Mouse (Mus musculus): ENCODE measurements at regions not wholly inside any gene's neighbourhood (a gene's known extent, or its start where the extent isn't known, plus 50 kb on each side); places are given as distances from the start of the nearest gene placed in this dataset.
"Not testable (repeated sequence)": the region's sequence is repeated elsewhere in the genome, so short reads cannot be mapped to it uniquely, and the experiment has no call there.

DNA sequence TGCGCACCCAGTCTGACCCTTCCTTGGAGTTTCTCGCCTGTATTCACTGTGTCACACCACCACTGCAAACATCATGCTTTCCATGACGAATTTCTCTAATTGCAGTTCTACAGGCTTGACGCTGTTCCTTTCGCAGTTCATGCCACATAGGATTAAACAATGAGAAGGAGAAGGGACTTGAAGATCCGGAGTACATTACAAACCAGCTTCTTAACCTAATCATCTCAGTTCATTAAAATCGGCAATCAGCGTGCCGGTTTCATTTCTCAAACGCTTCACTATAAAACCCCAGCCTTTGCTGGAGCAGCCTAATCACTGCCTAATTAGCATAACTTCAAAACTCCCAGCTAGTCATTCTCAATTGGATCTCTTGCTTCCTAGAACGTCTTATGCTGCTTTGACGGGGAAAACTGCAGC lies 196.5 kb upstream of the Slc7a11 start:
- Histone ChIP-seq H3K27ac (ENCODE audit: insufficient read depth, low read length) (no peak overlapping the region), H3K4me1 (ENCODE audit: control insufficient read depth, insufficient read depth, low read length) (no peaks in the 10 kb centered on the region), H3K27me3 (ENCODE audit: control insufficient read depth, insufficient read depth, low read length) (no peaks in the 10 kb centered on the region), H3K4me3 (replicated peaks; ENCODE audit: insufficient read depth, low read depth, low read length) (no peak overlapping the region)
- TF ChIP-seq POLR2A (IDR thresholded peaks at IDR 0.05; ENCODE audit: borderline replicate concordance, insufficient read depth, low read length) (no peak), CTCF (IDR thresholded peaks at IDR 0.05; ENCODE audit: borderline replicate concordance, insufficient read depth, low read depth, low read length) (no peak)
- no peak for DNase-seq
- 52% methylated on average over 12 of the region's 12 CpGs for WGBS

DNA sequence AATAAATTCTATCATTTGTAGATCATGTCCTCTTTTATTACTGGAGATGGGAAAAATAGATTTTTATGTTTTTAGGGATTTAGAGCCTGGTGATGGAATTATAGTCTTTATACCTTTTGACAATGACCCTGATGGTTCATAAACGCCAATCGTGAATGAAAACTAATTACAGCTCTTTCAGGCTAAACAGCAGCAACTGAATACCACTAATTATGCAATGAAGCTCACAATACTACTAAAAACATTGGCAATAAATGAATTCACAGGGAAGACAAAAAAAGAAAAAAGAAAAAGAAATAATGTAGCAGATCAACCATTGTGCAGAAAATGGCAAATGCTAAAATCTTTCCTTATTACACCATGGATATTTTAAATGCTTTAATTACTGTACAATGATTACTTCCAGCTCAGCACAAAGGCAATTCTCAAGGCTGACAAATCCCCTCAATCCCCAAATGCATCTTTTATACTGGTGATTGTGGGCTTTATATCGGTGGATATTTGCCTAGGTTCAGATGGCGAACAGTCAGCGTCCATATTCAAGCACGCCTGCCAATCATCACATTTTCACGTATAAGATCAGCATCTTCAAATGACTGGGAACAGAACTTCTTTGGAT lies 191.2 kb upstream of the Slc7a11 start:
- Histone ChIP-seq H3K4me3 (replicated peaks; ENCODE audit: insufficient read depth, low read depth, low read length) (no peak overlapping the region), H3K27me3 (ENCODE audit: control insufficient read depth, insufficient read depth, low read length) (no peaks in the 10 kb centered on the region), H3K27ac (ENCODE audit: insufficient read depth, low read length) (no peak overlapping the region), H3K4me1 (ENCODE audit: control insufficient read depth, insufficient read depth, low read length) (no peaks in the 10 kb centered on the region)
- TF ChIP-seq CTCF (IDR thresholded peaks at IDR 0.05; ENCODE audit: borderline replicate concordance, insufficient read depth, low read depth, low read length), result no peak
- no peak for TF ChIP-seq POLR2A (IDR thresholded peaks at IDR 0.05; ENCODE audit: borderline replicate concordance, insufficient read depth, low read length)
- 90% methylated on average over 7 of the region's 7 CpGs for WGBS
- no peak for DNase-seq

GRCm38 (mm10) chr3:50631286-50631685 lies 187.9 kb upstream of the Slc7a11 start:
- no peaks in the 10 kb centered on the region for H3K27me3 ChIP-seq (ENCODE audit: control insufficient read depth, insufficient read depth, low read length)
- H3K27ac ChIP-seq (ENCODE audit: insufficient read depth, low read length), result no peak overlapping the region
- no peaks in the 10 kb centered on the region for H3K4me1 ChIP-seq (ENCODE audit: control insufficient read depth, insufficient read depth, low read length)
- no peak overlapping the region for H3K4me3 ChIP-seq (replicated peaks; ENCODE audit: insufficient read depth, low read depth, low read length)
- no peak for DNase-seq
- TF ChIP-seq POLR2A (IDR thresholded peaks at IDR 0.05; ENCODE audit: borderline replicate concordance, insufficient read depth, low read length) (no peak), CTCF (IDR thresholded peaks at IDR 0.05; ENCODE audit: borderline replicate concordance, insufficient read depth, low read depth, low read length) (no peak)

GRCm38 (mm10) chr3:50628092-50628696 lies 184.8 kb upstream of the Slc7a11 start:
- Histone ChIP-seq H3K27ac (ENCODE audit: insufficient read depth, low read length) (no peak overlapping the region), H3K4me1 (ENCODE audit: control insufficient read depth, insufficient read depth, low read length) (no peaks in the 10 kb centered on the region), H3K4me3 (replicated peaks; ENCODE audit: insufficient read depth, low read depth, low read length) (no peak overlapping the region), H3K27me3 (ENCODE audit: control insufficient read depth, insufficient read depth, low read length) (no peaks in the 10 kb centered on the region)
- WGBS, result 69% methylated on average over 9 of the region's 9 CpGs
- no peak for DNase-seq
- TF ChIP-seq CTCF (IDR thresholded peaks at IDR 0.05; ENCODE audit: borderline replicate concordance, insufficient read depth, low read depth, low read length) (no peak), POLR2A (IDR thresholded peaks at IDR 0.05; ENCODE audit: borderline replicate concordance, insufficient read depth, low read length) (no peak)

GRCm38 (mm10) chr3:50621176-50621575 lies 177.8 kb upstream of the Slc7a11 start:
- DNase-seq; H3K4me1 ChIP-seq (ENCODE audit: control insufficient read depth, insufficient read depth, low read length); H3K27me3 ChIP-seq (ENCODE audit: control insufficient read depth, insufficient read depth, low read length); H3K27ac ChIP-seq (ENCODE audit: insufficient read depth, low read length); H3K4me3 ChIP-seq (replicated peaks; ENCODE audit: insufficient read depth, low read depth, low read length): not testable (repeated sequence)
- 82% methylated on average over 3 of the region's 3 CpGs for WGBS

DNA sequence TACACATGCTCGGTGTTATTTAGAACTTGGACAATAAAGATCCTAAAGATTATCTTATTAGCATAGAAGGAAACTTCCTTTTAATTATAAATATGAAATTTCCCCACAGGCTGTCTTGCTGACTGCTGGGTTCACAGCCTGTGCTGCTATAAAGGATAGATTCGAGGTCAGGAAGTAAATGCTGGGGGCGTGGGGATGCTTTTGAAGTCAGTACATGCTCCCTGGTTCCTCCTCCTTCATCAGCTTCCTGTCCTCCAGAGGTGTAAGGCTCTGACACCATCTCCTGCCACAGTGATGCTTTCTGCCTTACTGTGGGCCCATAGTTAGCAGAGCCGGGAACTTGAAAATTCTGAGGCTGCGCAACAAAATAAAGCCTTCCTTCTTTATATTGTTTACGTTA lies 175.6 kb upstream of the Slc7a11 start:
- 88% methylated on average over 6 of the region's 6 CpGs for WGBS
- no peak for DNase-seq
- no peaks in the 10 kb centered on the region for H3K27me3 ChIP-seq (ENCODE audit: control insufficient read depth, insufficient read depth, low read length)
- TF ChIP-seq CTCF (IDR thresholded peaks at IDR 0.05; ENCODE audit: borderline replicate concordance, insufficient read depth, low read depth, low read length) (no peak), POLR2A (IDR thresholded peaks at IDR 0.05; ENCODE audit: borderline replicate concordance, insufficient read depth, low read length) (no peak)
- H3K27ac ChIP-seq (ENCODE audit: insufficient read depth, low read length), result no peak overlapping the region
- H3K4me1 ChIP-seq (ENCODE audit: control insufficient read depth, insufficient read depth, low read length), result no peaks in the 10 kb centered on the region
- no peak overlapping the region for H3K4me3 ChIP-seq (replicated peaks; ENCODE audit: insufficient read depth, low read depth, low read length)

DNA sequence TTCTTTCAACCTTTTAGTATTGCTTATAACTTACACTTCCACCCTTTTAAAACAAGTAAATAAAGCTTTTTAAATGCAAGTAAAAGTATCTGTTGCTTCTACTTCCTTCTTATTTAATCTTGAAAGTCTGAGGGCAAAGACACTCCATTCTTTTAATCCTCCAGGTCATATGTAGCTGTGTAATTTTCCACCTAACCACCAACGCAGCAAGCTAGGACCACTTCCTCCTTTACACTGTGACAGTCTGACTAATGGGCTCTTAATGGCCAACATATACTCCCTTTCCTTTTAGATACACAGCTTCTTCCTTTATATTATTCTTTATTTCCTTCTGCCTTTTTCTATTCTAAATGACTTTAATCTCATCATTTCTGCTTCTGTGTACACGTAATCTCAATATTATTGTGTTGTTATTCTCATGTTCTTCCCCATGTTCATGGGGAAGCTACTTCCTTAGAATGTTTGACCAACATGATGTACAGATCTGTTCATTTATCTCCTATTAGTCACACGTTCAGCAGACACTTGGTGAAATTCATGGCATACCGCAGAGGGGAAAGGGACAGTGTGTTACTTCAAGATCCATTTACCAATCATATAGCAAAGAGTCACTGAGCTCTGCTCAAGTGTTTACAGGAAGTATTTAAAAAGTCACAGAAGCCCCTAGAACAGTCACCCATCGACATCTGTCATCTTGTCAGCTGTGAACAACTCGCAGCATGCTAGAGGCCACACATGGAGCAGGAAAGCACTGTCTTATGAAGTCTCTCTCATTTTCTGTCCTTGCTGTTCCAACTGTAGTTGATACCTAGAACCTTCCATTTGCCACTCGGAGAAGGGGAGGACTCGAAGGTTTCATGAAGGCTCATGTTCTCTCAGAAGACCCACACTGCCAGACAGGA lies 172.2 kb upstream of the Slc7a11 start:
- no peak for DNase-seq
- Histone ChIP-seq H3K4me1 (ENCODE audit: control insufficient read depth, insufficient read depth, low read length) (no peaks in the 10 kb centered on the region), H3K27ac (ENCODE audit: insufficient read depth, low read length) (no peak overlapping the region), H3K27me3 (ENCODE audit: control insufficient read depth, insufficient read depth, low read length) (no peaks in the 10 kb centered on the region), H3K4me3 (replicated peaks; ENCODE audit: insufficient read depth, low read depth, low read length) (no peak overlapping the region)
- WGBS, result 79% methylated on average over 8 of the region's 8 CpGs
- TF ChIP-seq POLR2A (IDR thresholded peaks at IDR 0.05; ENCODE audit: borderline replicate concordance, insufficient read depth, low read length) (no peak), CTCF (IDR thresholded peaks at IDR 0.05; ENCODE audit: borderline replicate concordance, insufficient read depth, low read depth, low read length) (no peak)

DNA sequence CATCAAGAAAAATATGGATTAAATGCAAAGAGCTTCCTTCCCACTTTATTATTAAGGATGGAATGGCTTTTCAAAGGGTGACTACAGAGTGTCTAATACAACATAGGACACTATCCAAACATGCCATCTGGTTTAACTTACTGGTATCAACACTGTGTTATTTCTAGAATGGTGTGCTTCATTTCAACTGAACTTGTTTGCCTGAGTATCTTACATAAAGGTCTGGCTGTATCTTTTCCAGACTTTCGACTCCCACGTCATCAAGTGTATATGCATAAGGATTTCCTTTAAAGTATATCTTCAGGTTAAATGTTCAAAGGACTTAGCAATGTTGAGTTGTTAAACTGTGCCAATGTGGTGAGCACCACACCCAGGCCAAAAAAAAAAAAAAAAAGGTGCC lies 169.6 kb upstream of the Slc7a11 start:
- no peaks in the 10 kb centered on the region for H3K27me3 ChIP-seq (ENCODE audit: control insufficient read depth, insufficient read depth, low read length)
- no peak overlapping the region for H3K27ac ChIP-seq (ENCODE audit: insufficient read depth, low read length)
- no peak overlapping the region for H3K4me3 ChIP-seq (replicated peaks; ENCODE audit: insufficient read depth, low read depth, low read length)
- TF ChIP-seq CTCF (IDR thresholded peaks at IDR 0.05; ENCODE audit: borderline replicate concordance, insufficient read depth, low read depth, low read length) (no peak), POLR2A (IDR thresholded peaks at IDR 0.05; ENCODE audit: borderline replicate concordance, insufficient read depth, low read length) (no peak)
- 63% methylated on average over 2 of the region's 2 CpGs for whole genome bisulfite sequencing
- no peaks in the 10 kb centered on the region for H3K4me1 ChIP-seq (ENCODE audit: control insufficient read depth, insufficient read depth, low read length)
- DNase-seq, result no peak
